Mouse (Mus musculus) C2C12 (cell line): ENCODE results near the gene Gm4894.

ENCODE experiments used
- CEBPB ChIP-seq: IDR thresholded peaks from one replicate; pipeline ENCODE4 v1.6.1; 2011; ENCODE audit warnings: low read depth, mild to moderate bottlenecking, control low read depth, moderate library complexity
- CTCF ChIP-seq: IDR thresholded peaks from one replicate; pipeline ENCODE4 v1.5.1; 2011; ENCODE audit not compliant: control insufficient read depth, insufficient read depth, insufficient read length
- MAX ChIP-seq: IDR thresholded peaks from one replicate; pipeline ENCODE4 v1.6.1; 2011; ENCODE audit warnings: mild to moderate bottlenecking, control low read depth
- USF1 ChIP-seq: IDR thresholded peaks from one replicate; pipeline ENCODE4 v1.6.1; 2011; ENCODE audit warnings: low read depth, mild to moderate bottlenecking, control low read depth, moderate library complexity

GRCm38 (mm10) chr9:49275976-49276375 lies 25.6 kb downstream of the Gm4894 start:
- TF ChIP-seq CTCF (no peak), CEBPB (no peak), USF1 (no peak), MAX (no peak)
